Mouse (Mus musculus) CH12.LX (cell line): ENCODE measurements around the gene Calcoco1. TPM values are rescaled to one million over a fixed set of nuclear protein-coding genes. Genes with fewer than 3 reads are reported as not detected.

Experiments
- DNase-seq: peaks from one replicate; pipeline ENCODE4 v3.0.0-alpha.2; 2013; ENCODE audit errors: extremely low read depth
- H3K27ac ChIP-seq: 2 replicates; pipeline ENCODE4 v1.5.1; 2012; ENCODE audit warnings: low read depth, mild to moderate bottlenecking, control low read depth, moderate library complexity; ENCODE audit not compliant: insufficient read depth
- H3K27me3 ChIP-seq: replicated peaks from 2 replicates; pipeline ENCODE3; 2012; ENCODE audit warnings: inconsistent platforms
- H3K36me3 ChIP-seq, 2 experiments: replicated peaks in 1 of 2; 2 replicates each; pipeline versions ENCODE3 to v1.6.1; 2012; ENCODE audit warnings: inconsistent platforms in 1 of 2, low read length in 1 of 2, mild to moderate bottlenecking in 1 of 2, mixed read lengths in 1 of 2, moderate library complexity in 1 of 2; ENCODE audit not compliant: control insufficient read depth in 1 of 2, insufficient read depth in 1 of 2
- H3K4me1 ChIP-seq, 2 experiments: 2 replicates each; pipeline ENCODE4 v1.6.1; 2012; ENCODE audit warnings: inconsistent platforms in 1 of 2, moderate library complexity in 1 of 2; ENCODE audit not compliant: insufficient read depth in 2 of 2, control insufficient read depth in 1 of 2
- H3K4me2 ChIP-seq: 2 replicates; pipeline ENCODE4 v1.6.1; 2012; ENCODE audit warnings: low read depth, mild to moderate bottlenecking, control low read depth; ENCODE audit not compliant: poor library complexity, insufficient read depth, severe bottlenecking
- H3K4me3 ChIP-seq, 3 experiments: fragments of 150-350 bp in 1 of 3; sonication (generic) in 1 of 3; replicated peaks in 1 of 3; 2 replicates each; pipeline versions ENCODE3 to v1.5.1; 2011 to 2012; ENCODE audit warnings: low read depth in 2 of 3, low read length in 2 of 3, mild to moderate bottlenecking in 2 of 3, moderate library complexity in 2 of 3, control low read depth in 1 of 3, improper control_type of control experiment in 1 of 3, inconsistent platforms in 1 of 3, mixed read lengths in 1 of 3; ENCODE audit not compliant: poor library complexity in 1 of 3
- H3K79me2 ChIP-seq: replicated peaks from 2 replicates; pipeline ENCODE4 v1.6.1; 2012; ENCODE audit warnings: mild to moderate bottlenecking, moderate library complexity; ENCODE audit not compliant: control insufficient read depth, poor library complexity, insufficient read depth, severe bottlenecking; ENCODE audit errors: extremely low read depth
- H3K9ac ChIP-seq: 2 replicates; pipeline ENCODE4 v1.6.1; 2012; ENCODE audit warnings: low read depth, mild to moderate bottlenecking, control low read depth, moderate library complexity; ENCODE audit not compliant: insufficient read depth
- H3K9me3 ChIP-seq: replicated peaks from 2 replicates; pipeline ENCODE3; 2012; ENCODE audit warnings: low read length, inconsistent platforms, mixed read lengths
- BHLHE40 ChIP-seq: IDR thresholded peaks from 2 replicates; pipeline ENCODE4 v1.6.1; 2011; ENCODE audit warnings: mild to moderate bottlenecking, low read depth, low read length, improper control_type of control experiment
- CHD1 ChIP-seq: IDR thresholded peaks from 2 replicates; pipeline ENCODE4 v1.6.1; 2012; ENCODE audit warnings: low read depth, low read length, improper control_type of control experiment, inconsistent platforms
- CHD2 ChIP-seq: IDR thresholded peaks from 2 replicates; pipeline ENCODE4 v1.6.1; 2011; ENCODE audit warnings: low read length, improper control_type of control experiment
- E2F4 ChIP-seq: IDR thresholded peaks from 2 replicates; pipeline ENCODE4 v1.6.1; 2011; ENCODE audit warnings: low read depth, low read length, improper control_type of control experiment; ENCODE audit not compliant: insufficient replicate concordance
- ELF1 ChIP-seq: IDR thresholded peaks from 2 replicates; pipeline ENCODE4 v1.6.1; 2014; ENCODE audit warnings: low read depth, mild to moderate bottlenecking, inconsistent platforms, low read length, improper control_type of control experiment
- EP300 ChIP-seq: IDR thresholded peaks from 2 replicates; pipeline ENCODE4 v1.6.1; 2011; ENCODE audit warnings: low read length, improper control_type of control experiment
- GABPA ChIP-seq: IDR thresholded peaks from 2 replicates; pipeline ENCODE4 v1.6.1; 2012; ENCODE audit warnings: low read depth, low read length, improper control_type of control experiment, inconsistent platforms; ENCODE audit not compliant: insufficient replicate concordance
- IRF4 ChIP-seq: IDR thresholded peaks from 2 replicates; pipeline ENCODE4 v1.6.1; 2014; ENCODE audit warnings: low read depth, mild to moderate bottlenecking, inconsistent platforms, low read length, improper control_type of control experiment
- KAT2A ChIP-seq: IDR thresholded peaks from 2 replicates; pipeline ENCODE4 v1.6.1; 2012; ENCODE audit warnings: low read length, improper control_type of control experiment, inconsistent platforms; ENCODE audit not compliant: insufficient replicate concordance
- MAFK ChIP-seq: IDR thresholded peaks from 2 replicates; pipeline ENCODE4 v1.6.1; 2011; ENCODE audit warnings: low read length, improper control_type of control experiment; ENCODE audit not compliant: insufficient replicate concordance
- MAX ChIP-seq: IDR thresholded peaks from 2 replicates; pipeline ENCODE4 v1.6.1; 2011; ENCODE audit warnings: low read length, improper control_type of control experiment
- MAZ ChIP-seq: IDR thresholded peaks from 2 replicates; pipeline ENCODE4 v1.6.1; 2012; ENCODE audit warnings: low read depth, mild to moderate bottlenecking, inconsistent platforms, low read length, improper control_type of control experiment, moderate library complexity
- MXI1 ChIP-seq: IDR thresholded peaks from 2 replicates; pipeline ENCODE4 v1.6.1; 2011; ENCODE audit warnings: mild to moderate bottlenecking, low read depth, low read length, improper control_type of control experiment
- NRF1 ChIP-seq: IDR thresholded peaks from 2 replicates; pipeline ENCODE4 v1.6.1; 2014; ENCODE audit warnings: low read depth, mild to moderate bottlenecking, inconsistent platforms, low read length, improper control_type of control experiment, moderate library complexity
- POLR2A ChIP-seq: IDR thresholded peaks from 2 replicates; pipeline ENCODE4 v1.6.1; 2011; ENCODE audit warnings: low read depth, mild to moderate bottlenecking, improper control_type of control experiment, low read length
- POLR2AphosphoS2 ChIP-seq: IDR thresholded peaks from 2 replicates; pipeline ENCODE4 v1.6.1; 2011; ENCODE audit warnings: low read depth, low read length, improper control_type of control experiment
- RCOR1 ChIP-seq: conservative IDR thresholded peaks from 2 replicates; pipeline ENCODE4 v1.6.1; 2012; ENCODE audit warnings: low read depth, mild to moderate bottlenecking, inconsistent platforms, low read length, improper control_type of control experiment
- SIN3A ChIP-seq: IDR thresholded peaks from 2 replicates; pipeline ENCODE4 v1.6.1; 2012; ENCODE audit warnings: low read length, improper control_type of control experiment, inconsistent platforms
- TCF12 ChIP-seq: IDR thresholded peaks from 2 replicates; pipeline ENCODE4 v1.6.1; 2014; ENCODE audit warnings: low read depth, mild to moderate bottlenecking, inconsistent platforms, low read length, improper control_type of control experiment
- UBTF ChIP-seq: IDR thresholded peaks from 2 replicates; pipeline ENCODE4 v1.6.1; 2012; ENCODE audit warnings: low read depth, mild to moderate bottlenecking, inconsistent platforms, low read length, improper control_type of control experiment, moderate library complexity
- USF1 ChIP-seq: IDR thresholded peaks from 2 replicates; pipeline ENCODE4 v1.6.1; 2014; ENCODE audit warnings: low read depth, mild to moderate bottlenecking, inconsistent platforms, low read length, improper control_type of control experiment
- USF2 ChIP-seq: conservative IDR thresholded peaks from 2 replicates; pipeline ENCODE4 v1.6.1; 2011; ENCODE audit warnings: low read depth, low read length, improper control_type of control experiment
- ZNF384 ChIP-seq: IDR thresholded peaks from 2 replicates; pipeline ENCODE4 v1.6.1; 2012; ENCODE audit warnings: low read depth, low read length, improper control_type of control experiment, inconsistent platforms
- dilution Hi-C: fragments of 300-500 bp; cut with MboI; formaldehyde crosslinking; loops from 2 replicates; pipeline ENCODE4 v1.14.3; 2020; ENCODE audit warnings: low sequenced_read_pairs; ENCODE audit not compliant: extremely low pct_unique_long_range_greater_than_20kb, extremely low pct_ligation_motif_present
- in situ Hi-C: fragments of 300-500 bp; cut with MboI; formaldehyde crosslinking; loops from 3 replicates; pipeline ENCODE4 v1.14.3; 2019; ENCODE audit warnings: low sequenced_read_pairs, low pct_ligation_motif_present, low pct_unique_long_range_greater_than_20kb, mixed read lengths
- polyA plus RNA-seq: library from polyadenylated mRNA; unstranded; fragments of >175 nt; gene quantifications from 2 replicates; pipeline ENCODE4 v1.2.1, GENCODE M21; 2012; ENCODE audit warnings: low read depth; ENCODE audit not compliant: insufficient read length
- total RNA-seq, 2 experiments: library from RNA; depleted of rRNA; stranded (reverse); fragments of 300-350 nt in 1 of 2; fragments of >200 nt in 1 of 2; gene quantifications; 2 replicates each; pipeline ENCODE4 v1.2.3; 2012 to 2014

Gene Calcoco1
- total and polyA plus RNA-seq, 3 experiments: 3.6 to 8.5 (median 7.6) TPM

DNA sequence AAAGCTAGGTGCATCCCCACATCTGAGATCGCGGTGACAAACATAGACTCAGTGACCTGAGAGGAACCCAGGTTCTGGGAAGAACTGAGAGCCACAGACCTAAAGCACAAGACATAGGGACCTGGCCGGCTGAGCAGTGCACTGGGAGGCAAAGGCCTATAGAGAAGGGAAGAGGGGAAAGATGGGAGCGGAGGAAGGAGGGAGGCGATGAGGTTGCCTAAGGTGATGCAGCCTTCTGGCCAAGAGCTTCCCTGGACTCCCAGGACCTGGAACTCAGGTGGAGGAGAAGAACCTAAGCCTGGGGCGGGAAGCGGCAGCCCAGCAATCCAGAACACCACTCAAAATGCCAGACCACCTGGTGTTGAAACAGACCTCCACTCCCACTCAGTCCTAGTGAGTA lies 22.4 kb upstream of the Calcoco1 start:
- dilution Hi-C loops (no loop called here), in situ Hi-C loops (loop anchor here (5.0 to 25.0 kb wide), 2 partner anchors 42 to 418 kb away; partner anchors contain the start of gene Smug1)
- Histone ChIP-seq H3K9me3 (no peaks in the 10 kb centered on the region), H3K4me1 (peaks cover 16 to 40% of the 10 kb centered on the region in 2 experiments), H3K4me3 (no peak overlapping the region), H3K27me3 (peaks cover 84% of the 10 kb centered on the region), H3K4me2 (no peak overlapping the region), H3K79me2 (no peaks in the 10 kb centered on the region), H3K36me3 (no peaks in the 10 kb centered on the region), H3K27ac (no peak overlapping the region), H3K9ac (no peak overlapping the region)
- DNase-seq: peak; percentile 21
- TF ChIP-seq IRF4 (no peak), TCF12 (no peak), MAX (no peak), SIN3A (no peak), USF2 (no peak)
- TF ChIP-seq, all 38 proteins: peak for 0

DNA sequence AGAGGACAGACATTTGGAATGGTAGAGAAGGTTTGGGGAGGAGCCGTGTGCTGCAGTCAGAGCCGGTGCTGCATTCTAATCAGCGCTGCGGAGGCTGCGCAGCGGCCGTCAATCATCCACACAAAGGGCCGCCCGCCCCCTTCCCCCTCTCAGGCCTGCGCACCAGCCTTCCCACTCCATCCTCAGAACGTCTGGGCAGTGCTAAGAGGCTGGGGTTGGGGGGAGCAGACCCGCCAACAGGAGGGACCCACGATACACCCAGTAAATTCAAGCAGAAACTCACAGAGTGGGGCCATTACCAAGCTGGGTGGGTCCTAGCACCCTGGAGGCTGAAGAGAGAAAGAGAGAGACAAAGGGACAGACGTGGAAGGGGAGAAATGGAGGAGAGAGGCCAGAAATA lies 22.0 kb upstream of the Calcoco1 start:
- Histone ChIP-seq H3K4me2 (peak overlapping the region; percentile 14; the same call in 1 of the 2 replicates), H3K27ac (no peak overlapping the region), H3K4me3 (no peak overlapping the region), H3K27me3 (peaks cover 81% of the 10 kb centered on the region), H3K36me3 (no peaks in the 10 kb centered on the region), H3K9ac (no peak overlapping the region), H3K9me3 (no peaks in the 10 kb centered on the region)
- peak; percentile 55 for DNase-seq
- dilution Hi-C loops: no loop called here
- in situ Hi-C loops: loop anchor here (5.0 to 25.0 kb wide), 2 partner anchors 42 to 418 kb away; partner anchors contain the start of gene Smug1
- 0 out of 2 replicates have a peak, but pooled peaks have one; percentile 31 for TF ChIP-seq CHD2
- TF ChIP-seq NRF1: peak; percentile 81
- TF ChIP-seq MXI1: no peak
- TF ChIP-seq, all 38 proteins: peak for 2
- Histone ChIP-seq H3K79me2 (no peaks in the 10 kb centered on the region), H3K4me1 (peaks cover 16 to 40% of the 10 kb centered on the region in 2 experiments)

DNA sequence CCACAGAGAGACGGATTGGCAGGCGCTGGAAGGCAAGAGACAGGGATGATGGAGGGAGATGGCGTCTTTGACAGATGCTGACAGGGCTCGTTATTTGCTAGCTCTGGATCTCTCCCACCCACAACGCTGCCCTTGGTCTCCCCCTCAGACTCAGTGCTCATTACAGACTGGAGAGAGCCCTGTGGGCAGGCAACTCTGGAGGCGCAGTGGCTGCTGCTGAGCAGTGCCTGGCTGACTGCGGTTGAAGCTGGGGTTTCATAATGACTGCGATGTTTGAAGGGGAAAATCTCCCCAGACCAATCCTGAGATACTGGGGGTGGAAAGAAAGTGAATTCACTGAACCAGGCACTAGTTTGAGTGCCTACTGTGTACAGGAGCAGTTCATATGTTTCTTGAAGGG lies 21.2 kb upstream of the Calcoco1 start:
- in situ Hi-C loops (loop anchor here (5.0 to 25.0 kb wide), 2 partner anchors 41 to 419 kb away; partner anchors contain the start of gene Smug1), dilution Hi-C loops (no loop called here)
- Histone ChIP-seq H3K79me2 (no peaks in the 10 kb centered on the region), H3K4me3 (no peak overlapping the region), H3K27me3 (peaks cover 73% of the 10 kb centered on the region), H3K4me2 (peak overlapping the region; percentile 73), H3K9me3 (no peaks in the 10 kb centered on the region), H3K4me1 (peaks cover 16 to 45% of the 10 kb centered on the region in 2 experiments), H3K36me3 (no peaks in the 10 kb centered on the region), H3K27ac (no peak overlapping the region; the same call in 1 of the 2 replicates), H3K9ac (0 out of 2 replicates have a peak overlapping the region, but pooled peaks have one; percentile 2)
- DNase-seq: peak; percentile 95
- TF ChIP-seq USF1 (no peak), KAT2A (no peak), SIN3A (peak; percentile 71), E2F4 (no peak), CHD2 (peak; percentile 80), GABPA (no peak), MAZ (no peak), MAFK (peak; percentile 92), UBTF (no peak), EP300 (peak; percentile 95), NRF1 (no peak), MAX (peak; percentile 58; the same call in 1 of the 2 replicates), RCOR1 (peak; percentile 87; the same call in 1 of the 2 replicates), ELF1 (peak; percentile 39; the same call in 1 of the 2 replicates), BHLHE40 (peak; percentile 87), MXI1 (no peak; the same call in 1 of the 2 replicates), ZNF384 (no peak), POLR2AphosphoS2 (no peak), POLR2A (0 out of 2 replicates have a peak, but pooled peaks have one; percentile 15), USF2 (no peak), CHD1 (no peak), TCF12 (peak; percentile 78)
